Mouse (Mus musculus): ENCODE measurements around the gene Zswim7.

DNA sequence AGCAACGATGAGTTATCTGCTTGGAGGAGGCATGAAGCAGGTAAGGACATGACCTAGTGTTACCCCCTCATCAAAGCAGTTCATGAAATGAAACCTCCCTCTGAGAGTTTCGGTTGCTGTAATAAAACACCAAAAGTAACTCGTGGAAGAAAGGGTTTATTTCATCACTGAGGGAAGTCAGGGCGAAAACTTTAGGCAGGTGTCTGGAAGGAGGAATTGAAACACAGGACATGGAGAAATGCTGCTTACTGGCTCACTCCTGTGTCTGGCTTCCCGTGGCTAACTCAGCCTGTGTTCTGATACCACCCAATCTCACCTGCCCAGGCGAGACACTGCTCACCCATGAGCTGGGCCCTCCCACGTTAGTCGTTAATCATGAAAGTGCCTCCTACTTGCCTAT, 3.8 kb upstream of the Zswim7 start:
- no peak for TF ChIP-seq GATA1 (IDR thresholded peaks at IDR 0.05; ENCODE audit: borderline replicate concordance, low read length)
- no peak for TF ChIP-seq FLI1 (IDR thresholded peaks at IDR 0.05; ENCODE audit: low read length)
